Mouse (Mus musculus) adrenal gland, adult 2 months (tissue): ENCODE measurements around the gene Hnf4a. TPM values are rescaled to one million over a fixed set of nuclear protein-coding genes. Genes with fewer than 3 reads are reported as not detected.

Experiments
- DNase-seq: peaks from one replicate; pipeline ENCODE4 v3.0.0; 2021
- polyA plus RNA-seq: library from polyadenylated mRNA; depleted of rRNA; stranded (reverse); fragments of >200 nt; gene quantifications from 2 replicates; pipeline ENCODE4 v1.2.3, GENCODE M21; 2012
- total RNA-seq, 2 experiments: library from RNA; stranded (reverse); gene quantifications; 2 replicates each; pipeline ENCODE4 v1.2.3; 2021

The Hnf4a gene
- total and polyA plus RNA-seq, 3 experiments: 0.14 to 1.1 (median 0.15) TPM

GRCm38 (mm10) chr2:163549786-163550185, 43.2 kb downstream of the Hnf4a start:
- DNase-seq: no peak

DNA sequence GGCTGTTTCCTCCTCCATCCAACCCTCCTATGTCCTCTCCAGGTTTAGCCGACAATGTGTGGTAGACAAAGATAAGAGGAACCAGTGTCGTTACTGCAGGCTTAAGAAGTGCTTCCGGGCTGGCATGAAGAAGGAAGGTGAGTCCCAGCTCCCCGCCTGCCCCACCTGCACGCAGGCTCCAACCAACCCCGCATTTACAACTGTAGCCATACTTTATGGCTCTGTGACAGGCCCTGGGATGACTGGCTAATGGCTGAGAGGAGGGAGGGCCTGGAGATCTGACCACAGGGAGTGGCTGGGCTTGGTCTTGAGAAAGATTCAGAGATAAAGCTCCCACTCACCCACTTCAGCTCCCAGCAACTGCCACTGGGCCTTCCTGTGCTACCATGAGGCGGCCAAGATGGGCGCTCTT, 45.9 kb downstream of the Hnf4a start:
- DNase-seq: no peak

DNA sequence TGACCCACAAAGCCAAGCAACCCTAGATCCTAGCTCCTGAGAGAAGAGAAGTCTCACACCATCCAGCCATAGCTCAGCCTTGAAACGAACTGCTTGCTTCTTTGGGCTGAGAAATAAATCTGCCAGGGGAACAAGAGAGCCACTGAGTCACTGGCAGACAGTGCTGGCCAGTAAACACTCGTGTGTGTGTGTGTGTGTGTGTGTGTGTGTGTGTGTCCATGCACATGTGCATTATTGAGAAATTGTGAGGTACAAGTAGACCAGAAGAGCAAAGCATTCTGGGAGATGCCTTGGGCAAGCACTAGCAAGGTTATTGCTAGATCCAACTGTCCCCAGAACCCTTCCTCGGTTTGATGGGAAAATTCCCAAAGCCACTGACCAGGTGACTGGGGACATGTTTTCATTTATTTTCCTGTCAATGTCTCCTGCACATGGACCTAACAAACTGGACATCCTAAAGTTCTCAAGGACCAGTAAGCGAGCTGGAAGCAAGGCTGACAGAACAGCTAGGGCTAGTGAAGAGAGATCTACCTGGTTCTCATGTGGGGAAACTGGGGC, 47.9 kb downstream of the Hnf4a start:
- peak; percentile 30 for DNase-seq

GRCm38 (mm10) chr2:163554996-163555395, 48.4 kb downstream of the Hnf4a start:
- no peak for DNase-seq

- DNase-seq: peak; percentile 32
Measured at GRCm38 (mm10) chr2:163555417-163555816, 48.8 kb downstream of the Hnf4a start.

- no peak for DNase-seq
Measured at GRCm38 (mm10) chr2:163558548-163558947, 51.9 kb downstream of the Hnf4a start.

DNA sequence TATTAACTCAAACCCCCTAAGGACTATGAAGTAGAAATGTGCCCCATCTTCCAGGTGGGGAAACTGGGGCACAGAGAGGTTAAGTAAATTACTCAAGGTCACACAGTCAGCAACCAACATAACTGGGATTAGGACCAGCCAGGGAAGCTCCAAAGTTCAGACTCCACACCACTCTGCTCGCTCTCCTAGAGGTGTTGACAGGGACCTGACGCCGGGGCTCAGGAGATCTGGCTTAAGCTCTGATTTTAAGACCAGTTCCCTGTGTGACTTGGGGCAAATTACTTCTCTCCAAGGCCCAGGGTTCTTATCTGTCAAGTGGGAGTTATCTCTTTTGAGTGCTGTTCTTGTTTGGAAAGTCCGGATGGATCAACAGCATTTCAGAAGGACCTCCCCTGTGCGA, 52.6 kb downstream of the Hnf4a start:
- no peak for DNase-seq

DNA sequence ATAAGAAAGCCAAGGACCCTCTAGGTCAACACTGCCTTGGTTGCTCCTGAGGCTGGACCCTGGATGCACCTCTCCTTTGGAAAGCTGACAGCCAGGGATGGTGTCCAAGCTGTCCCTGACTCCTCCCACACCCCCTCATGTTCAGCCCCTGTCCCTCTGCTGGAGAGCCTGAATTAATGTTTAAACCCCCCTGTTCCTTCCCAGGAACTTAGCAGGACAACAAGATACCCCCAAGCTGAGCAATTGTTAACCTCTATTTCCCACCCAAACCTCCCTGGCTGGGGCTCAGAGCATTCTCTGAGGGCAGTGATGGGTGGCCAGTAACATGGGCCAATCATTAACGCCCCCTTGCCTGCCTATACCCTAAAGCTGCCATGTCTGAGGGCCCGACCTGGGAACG, 53.6 kb downstream of the Hnf4a start:
- DNase-seq: no peak

DNA sequence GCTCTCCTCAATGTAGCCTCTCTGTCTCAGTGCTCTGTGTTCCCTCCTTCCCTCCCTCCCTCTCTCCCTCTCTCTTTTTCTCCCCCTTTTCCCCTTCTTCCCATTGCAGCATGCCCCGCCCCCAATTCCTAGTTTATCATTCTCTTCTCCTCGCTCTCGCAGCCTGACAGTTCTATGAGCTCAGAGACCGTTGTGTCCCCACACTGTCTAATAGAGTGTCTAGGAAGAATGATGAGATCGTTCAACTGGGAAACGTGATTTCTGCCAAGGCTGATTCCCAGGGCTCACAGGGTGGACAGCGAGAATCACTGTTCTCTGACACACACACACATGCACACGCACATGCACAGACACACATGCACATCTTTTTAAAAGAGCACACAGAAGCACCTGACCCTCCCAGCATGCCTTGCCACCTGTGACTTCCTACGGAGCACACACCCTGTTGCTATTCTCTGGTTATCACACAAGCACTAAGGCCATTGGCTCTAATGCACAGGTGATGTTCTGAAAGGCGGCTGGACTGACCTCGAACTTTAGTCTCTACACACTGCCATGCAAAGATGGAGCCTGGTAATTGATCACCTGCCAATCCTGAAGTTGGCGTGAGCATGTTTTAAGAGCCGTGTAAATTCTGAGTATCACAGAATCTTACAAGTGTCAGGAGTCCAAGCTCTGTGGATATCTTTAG, 54.8 kb downstream of the Hnf4a start:
- no peak for DNase-seq

DNA sequence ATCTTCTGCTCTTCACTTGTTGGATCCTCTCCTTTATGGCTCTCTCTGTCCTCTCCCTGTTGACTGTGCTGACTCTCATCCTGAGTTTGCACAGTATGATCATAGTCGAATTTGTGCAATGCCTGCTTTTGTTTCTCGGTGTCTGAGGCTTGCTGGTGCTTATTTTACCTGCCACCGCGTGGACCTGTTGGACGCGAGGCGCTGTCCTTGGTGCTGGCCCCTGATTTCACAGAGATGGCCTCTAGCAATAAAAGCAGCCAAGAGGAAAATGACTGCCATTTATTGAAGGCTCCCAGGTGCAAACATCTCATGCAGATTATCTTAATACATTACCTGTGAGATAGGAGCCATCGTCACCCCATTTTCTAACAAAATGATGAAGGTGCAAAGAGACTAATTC, 58.0 kb downstream of the Hnf4a start:
- DNase-seq: no peak

DNA sequence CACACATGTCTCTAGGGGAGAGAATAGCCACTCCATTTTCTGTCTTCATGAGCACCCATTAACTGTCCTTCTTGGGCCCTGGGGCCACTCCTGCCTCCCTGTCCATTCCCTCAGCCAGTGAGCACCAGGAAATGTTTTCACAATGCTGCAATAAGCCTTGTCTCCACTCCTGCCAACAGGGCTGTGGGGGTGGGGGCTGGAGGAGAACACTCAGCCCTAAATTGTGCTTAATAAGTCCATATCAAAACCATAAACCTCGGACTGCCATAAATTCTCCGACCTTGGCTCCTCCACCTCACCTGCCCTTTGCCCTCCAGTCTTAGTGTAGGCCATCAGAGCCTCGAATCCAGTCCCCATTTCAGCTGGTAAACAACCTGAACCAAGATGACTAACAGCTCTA, 67.7 kb downstream of the Hnf4a start:
- DNase-seq: no peak

- DNase-seq: peak; percentile 45
Measured at GRCm38 (mm10) chr2:163575248-163575647, 68.6 kb downstream of the Hnf4a start.

DNA sequence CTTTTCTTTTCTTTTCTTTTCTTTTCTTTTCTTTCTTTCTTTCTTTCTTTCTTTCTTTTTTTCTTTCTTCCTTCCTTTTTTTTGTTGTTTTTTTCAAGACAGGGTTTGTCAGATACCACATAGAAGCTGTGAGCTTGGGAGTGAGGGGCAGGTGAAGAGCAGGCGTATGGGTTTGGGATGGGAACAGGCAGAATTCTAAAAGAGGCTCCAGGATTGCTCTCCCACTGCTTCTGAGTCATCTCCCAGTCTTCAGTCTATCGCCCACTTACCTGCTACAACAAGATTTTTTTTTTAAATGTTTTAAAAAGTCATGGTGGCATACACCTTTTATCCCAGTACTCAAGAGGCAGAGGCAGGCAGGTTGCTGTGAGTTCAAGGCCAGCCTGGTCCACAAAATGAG, 71.4 kb downstream of the Hnf4a start:
- no peak for DNase-seq

DNA sequence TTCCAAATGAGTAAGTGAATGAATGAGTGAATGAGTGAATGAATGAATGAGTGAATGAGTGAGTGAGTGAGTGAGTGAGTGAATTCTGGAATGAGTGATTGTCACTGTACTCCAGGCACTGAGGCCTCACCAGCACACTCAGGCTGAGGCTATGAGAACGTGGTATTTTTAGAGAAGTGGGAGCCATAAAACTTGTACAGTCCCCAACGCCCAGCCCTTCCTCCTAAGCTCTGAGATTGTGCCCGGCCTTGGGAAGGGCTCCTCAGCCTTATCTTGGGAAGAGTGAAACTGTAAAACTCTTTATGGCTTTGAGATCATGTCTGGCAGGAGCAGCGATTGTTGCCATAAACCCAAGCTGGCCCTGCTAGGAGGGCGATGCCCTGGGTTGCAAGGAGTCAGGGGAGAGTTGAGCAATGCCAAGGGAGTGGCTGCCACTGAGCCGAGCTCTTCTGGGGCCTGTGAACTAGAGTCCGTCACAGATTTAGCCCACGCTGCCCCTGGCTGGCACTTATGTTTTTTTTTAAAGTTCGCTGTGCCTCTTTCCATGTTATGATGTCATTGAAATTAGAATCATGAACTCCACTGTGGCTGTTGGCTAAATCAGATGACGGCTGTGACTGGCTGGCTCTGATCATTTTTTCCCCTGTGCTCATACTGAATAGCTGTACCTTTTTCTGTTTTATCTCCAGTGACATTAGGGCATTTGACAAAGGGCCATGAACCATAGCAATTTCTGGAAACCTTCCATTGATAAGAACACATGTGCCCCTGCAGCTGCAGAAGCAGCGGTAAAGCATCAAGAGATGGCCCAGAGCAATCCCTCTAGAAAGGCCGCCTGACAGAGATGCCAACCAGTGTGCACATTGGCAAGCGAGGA, 73.7 kb downstream of the Hnf4a start:
- DNase-seq: peak; percentile 34

GRCm38 (mm10) chr2:163583226-163584087, 76.8 kb downstream of the Hnf4a start:
- no peak for DNase-seq

DNA sequence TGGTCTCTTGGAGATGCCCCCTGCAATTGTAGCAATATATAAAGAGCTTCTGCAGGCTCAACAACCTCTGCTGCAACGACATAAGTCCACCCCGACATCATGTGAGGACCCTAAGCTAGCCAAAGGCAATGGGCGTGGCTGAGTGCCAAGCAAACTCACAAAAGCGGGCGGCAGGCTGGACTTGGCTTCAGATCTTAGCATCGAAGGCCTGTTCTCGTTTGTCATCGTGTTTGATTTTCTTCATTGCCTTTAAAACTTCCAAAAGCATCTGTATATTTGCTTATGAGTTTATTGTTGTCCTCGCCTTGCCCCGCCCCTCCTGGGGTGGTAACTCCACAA, 77.4 kb downstream of the Hnf4a start:
- DNase-seq: no peak

DNA sequence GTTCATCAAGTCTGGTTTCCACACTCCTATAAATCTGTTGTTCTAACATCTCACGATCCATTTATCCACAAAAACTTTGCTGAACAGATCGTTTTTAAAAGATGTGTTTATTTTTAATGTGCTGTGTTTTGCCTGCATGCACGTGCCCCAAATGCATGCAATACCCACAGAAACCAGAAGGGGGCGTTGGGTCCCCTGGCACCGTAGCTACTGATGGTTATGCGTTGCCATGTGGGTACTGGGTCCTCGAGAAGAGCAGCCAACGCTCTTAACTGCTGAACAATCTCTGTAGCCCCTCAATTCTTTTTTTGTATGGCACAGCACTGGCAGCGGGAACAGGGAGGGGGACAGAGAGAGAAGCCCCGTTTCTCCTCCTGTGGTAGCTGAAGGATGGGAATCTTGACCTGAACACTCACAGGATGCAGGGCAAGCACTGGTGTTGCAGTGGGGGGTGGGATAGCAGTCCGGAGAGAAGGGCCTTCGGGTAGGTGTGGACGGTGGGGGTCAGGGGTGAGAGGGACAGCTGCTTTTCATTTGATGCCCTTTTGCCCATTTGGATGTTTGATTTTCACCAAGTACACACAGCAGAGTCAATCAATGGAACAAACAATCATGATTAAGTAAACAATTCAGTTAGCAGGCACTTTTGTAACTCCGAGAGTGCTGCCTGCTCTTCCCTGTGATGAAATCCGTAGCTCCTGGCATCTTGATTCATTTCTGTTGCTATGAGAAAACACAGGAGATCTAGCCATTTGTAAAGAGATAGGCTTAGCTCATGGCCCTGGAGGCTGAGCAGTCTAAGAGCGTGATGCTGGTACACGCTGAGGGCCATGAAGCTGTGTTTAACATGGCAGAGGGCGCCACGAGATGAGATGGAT, 80.0 kb downstream of the Hnf4a start:
- DNase-seq: peak; percentile 37

DNA sequence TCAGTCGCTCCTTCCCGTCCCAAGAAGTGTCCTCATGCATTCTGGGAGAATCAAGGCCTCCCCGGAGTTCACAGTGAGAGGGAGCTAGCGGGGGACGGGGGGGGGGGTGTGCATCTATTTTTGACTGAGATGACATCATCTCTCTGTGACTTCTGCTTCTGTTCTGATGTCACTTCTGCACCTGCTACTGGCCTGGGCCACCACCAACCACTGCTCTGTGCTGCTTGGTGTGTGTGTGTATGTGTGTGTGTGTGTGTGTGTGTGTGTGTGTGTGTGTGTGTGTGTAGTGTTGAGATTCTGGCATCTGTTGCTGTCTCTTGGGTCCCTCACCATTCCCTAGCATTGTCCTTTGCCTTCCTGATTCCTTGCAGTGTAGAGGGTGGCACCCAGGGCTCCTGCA, 80.9 kb downstream of the Hnf4a start:
- no peak for DNase-seq

- no peak for DNase-seq
Measured at GRCm38 (mm10) chr2:163590211-163590610, 83.6 kb downstream of the Hnf4a start.

DNA sequence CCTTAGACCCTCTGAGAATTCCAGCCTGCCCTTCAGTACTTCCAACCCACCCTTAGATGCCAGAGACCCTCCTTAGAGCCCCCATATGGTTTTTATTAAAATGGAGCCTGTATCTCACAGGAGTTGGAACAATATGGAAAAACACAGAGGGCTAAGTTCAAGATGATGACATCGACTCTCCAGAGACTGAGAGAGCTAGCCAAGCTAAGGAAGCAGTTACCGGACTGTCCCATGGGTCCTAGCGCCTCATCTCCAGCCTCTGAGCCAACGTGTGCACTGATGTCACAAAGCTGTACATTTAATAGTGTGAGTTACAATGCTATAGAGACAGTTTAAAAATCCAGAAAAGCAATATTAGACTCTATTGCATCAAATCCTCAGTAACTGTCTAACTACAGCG, 84.4 kb downstream of the Hnf4a start:
- DNase-seq: no peak

DNA sequence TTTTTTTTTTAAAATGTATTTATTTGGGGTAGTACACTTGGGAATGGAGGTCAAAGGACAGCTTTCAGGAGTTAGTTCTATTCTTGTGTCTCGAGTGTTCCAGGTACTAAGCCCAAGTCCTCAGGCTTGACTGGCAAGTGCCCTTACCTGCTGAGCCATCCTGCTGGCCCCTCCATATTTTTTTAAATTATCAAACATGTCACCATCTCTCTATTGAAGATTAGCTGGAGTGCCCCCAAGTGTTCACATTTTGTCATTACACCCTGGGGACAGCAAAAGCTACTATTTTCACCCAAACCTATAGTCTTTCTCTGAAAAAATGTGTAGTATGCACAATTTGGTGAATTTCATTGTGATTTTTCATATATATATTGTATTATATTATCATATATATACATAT, 85.5 kb downstream of the Hnf4a start:
- DNase-seq: no peak
